Mouse (Mus musculus) testis, adult 2 months (tissue): Measurements from ENCODE around the gene Plet1. TPM values are rescaled to one million over a fixed set of nuclear protein-coding genes. Genes with fewer than 3 reads are reported as not detected.

Experiments
- H3K27ac ChIP-seq: fragments of 200-500 bp; 2 replicates; pipeline ENCODE4 v1.5.1; 2012; ENCODE audit warnings: low read depth, low read length; ENCODE audit not compliant: control insufficient read depth, insufficient read depth
- H3K27me3 ChIP-seq: fragments of 200-500 bp; 2 replicates; pipeline ENCODE4 v1.6.1; 2012; ENCODE audit warnings: mild to moderate bottlenecking, low read length, moderate library complexity; ENCODE audit not compliant: control insufficient read depth, insufficient read depth
- H3K36me3 ChIP-seq: fragments of 200-500 bp; 2 replicates; pipeline ENCODE4 v1.6.1; 2012; ENCODE audit warnings: mild to moderate bottlenecking, low read length; ENCODE audit not compliant: control insufficient read depth, insufficient read depth
- H3K4me1 ChIP-seq: fragments of 200-500 bp; 2 replicates; pipeline ENCODE4 v1.6.1; 2012; ENCODE audit warnings: low read length; ENCODE audit not compliant: control insufficient read depth, insufficient read depth
- H3K4me3 ChIP-seq: fragments of 200-500 bp; 2 replicates; pipeline ENCODE4 v1.5.1; 2012; ENCODE audit warnings: low read depth, mild to moderate bottlenecking, low read length, moderate library complexity, mixed read lengths; ENCODE audit not compliant: control insufficient read depth
- CTCF ChIP-seq: fragments of 200-500 bp; IDR thresholded peaks from 2 replicates; pipeline ENCODE4 v1.5.1; 2012; ENCODE audit warnings: low read depth, mild to moderate bottlenecking, inconsistent platforms, low read length, moderate library complexity; ENCODE audit not compliant: control insufficient read depth, insufficient read depth, insufficient replicate concordance
- POLR2A ChIP-seq: fragments of 200-500 bp; IDR thresholded peaks from 2 replicates; pipeline ENCODE4 v1.6.1; 2012; ENCODE audit warnings: low read depth, mild to moderate bottlenecking, inconsistent platforms, low read length, moderate library complexity; ENCODE audit not compliant: control insufficient read depth
- polyA plus RNA-seq: library from polyadenylated mRNA; depleted of rRNA; stranded (reverse); fragments of >200 nt; gene quantifications from 2 replicates; pipeline ENCODE4 v1.2.3, GENCODE M21; 2012; rRNA removed

Plet1 gene
- polyA plus RNA-seq, result 0.16 and 0.87 TPM in 2 replicates

- Histone ChIP-seq H3K36me3 (no peaks in the 10 kb centered on the region), H3K4me3 (no peak within 1 kb of the TSS), H3K27me3 (no peaks in the 10 kb centered on the region), H3K4me1 (no peaks in the 10 kb centered on the region), H3K27ac (no peak within 1 kb of the TSS)
- TF ChIP-seq POLR2A (no peak), CTCF (no peak)
These were observed at the start of gene Plet1 for GRCm38 (mm10) chr9:50494311-50494710. Gene Plet1, plus strand, starts transcription at chr9:50494525.

- Histone ChIP-seq H3K36me3 (no peaks in the 10 kb centered on the region), H3K4me3 (no peak overlapping the region), H3K27me3 (no peaks in the 10 kb centered on the region), H3K4me1 (peaks cover 4% of the 10 kb centered on the region), H3K27ac (no peak overlapping the region)
- no peak for TF ChIP-seq CTCF
- no peak for TF ChIP-seq POLR2A
These were observed 45.3 kb upstream of the Plet1 start for GRCm38 (mm10) chr9:50449048-50449447.

- TF ChIP-seq CTCF (no peak), POLR2A (no peak)
These were observed 42.7 kb upstream of the Plet1 start for GRCm38 (mm10) chr9:50451456-50452218.

GRCm38 (mm10) chr9:50452303-50452775 is 42.0 kb upstream of the Plet1 start:
- no peaks in the 10 kb centered on the region for H3K27me3 ChIP-seq
- peaks cover 4% of the 10 kb centered on the region for H3K4me1 ChIP-seq
- TF ChIP-seq POLR2A (no peak), CTCF (peak; percentile 97)
- 0 out of 2 replicates have a peak overlapping the region, but pooled peaks have one; percentile 14 for H3K4me3 ChIP-seq
- no peak overlapping the region for H3K27ac ChIP-seq
- no peaks in the 10 kb centered on the region for H3K36me3 ChIP-seq

More at GRCm38 (mm10) chr9:50451456-50452218, 42.7 kb upstream of the Plet1 start:
- H3K27ac ChIP-seq, result no peak overlapping the region
- H3K4me1 ChIP-seq, result peaks cover 4% of the 10 kb centered on the region
- H3K27me3 ChIP-seq, result no peaks in the 10 kb centered on the region
- H3K36me3 ChIP-seq, result no peaks in the 10 kb centered on the region
- H3K4me3 ChIP-seq, result no peak overlapping the region

- no peak for TF ChIP-seq POLR2A
- TF ChIP-seq CTCF, result no peak
- Histone ChIP-seq H3K4me1 (peaks cover under 1% of the 10 kb centered on the region), H3K27me3 (no peaks in the 10 kb centered on the region), H3K4me3 (no peak overlapping the region), H3K27ac (no peak overlapping the region), H3K36me3 (no peaks in the 10 kb centered on the region)
These were observed 36.7 kb upstream of the Plet1 start for GRCm38 (mm10) chr9:50457596-50457995.

- no peaks in the 10 kb centered on the region for H3K36me3 ChIP-seq
- H3K27ac ChIP-seq, result no peak overlapping the region
- H3K4me3 ChIP-seq, result no peak overlapping the region
- TF ChIP-seq CTCF, result no peak
- TF ChIP-seq POLR2A, result no peak
- no peaks in the 10 kb centered on the region for H3K27me3 ChIP-seq
- peaks cover 4% of the 10 kb centered on the region for H3K4me1 ChIP-seq
These were observed 34.8 kb upstream of the Plet1 start for GRCm38 (mm10) chr9:50459537-50459936.

- TF ChIP-seq CTCF (no peak), POLR2A (no peak)
- H3K36me3 ChIP-seq, result no peaks in the 10 kb centered on the region
- peaks cover 4% of the 10 kb centered on the region for H3K4me1 ChIP-seq
- H3K27ac ChIP-seq, result no peak overlapping the region
- H3K4me3 ChIP-seq, result no peak overlapping the region; the same call in 1 of the 2 replicates
- no peaks in the 10 kb centered on the region for H3K27me3 ChIP-seq
These were observed 31.7 kb upstream of the Plet1 start for GRCm38 (mm10) chr9:50462494-50463204.
